Mouse (Mus musculus) splenic B cell, adult 2 months (primary cell): ENCODE results near the gene Olfr466.

Source experiments
- DNase-seq: peaks from one replicate; pipeline ENCODE4 v3.0.0-alpha.2; 2011; ENCODE audit warnings: low read depth, low spot score
- H3K27me3 ChIP-seq: 2 replicates; pipeline ENCODE4 v1.6.1; 2012; ENCODE audit warnings: mild to moderate bottlenecking, low read length, moderate library complexity, mixed read lengths; ENCODE audit not compliant: control insufficient read depth, poor library complexity, insufficient read depth, severe bottlenecking
- H3K36me3 ChIP-seq: 2 replicates; pipeline ENCODE4 v1.6.1; 2012; ENCODE audit warnings: mild to moderate bottlenecking, low read length, moderate library complexity, mixed read lengths; ENCODE audit not compliant: control insufficient read depth, poor library complexity, insufficient read depth, severe bottlenecking

The Olfr466 gene

GRCm38 (mm10) chr13:65149940-65150339 is at the start of gene Olfr466:
Gene Olfr466 (plus strand): TSS chr13:65150240.
- H3K36me3 ChIP-seq: no peaks in the 10 kb centered on the region
- H3K27me3 ChIP-seq: no peaks in the 10 kb centered on the region
- no peak for DNase-seq

GRCm38 (mm10) chr13:65100678-65101077 is 49.4 kb upstream of the Olfr466 start:
- H3K36me3 ChIP-seq: no peaks in the 10 kb centered on the region
- no peak for DNase-seq
- no peaks in the 10 kb centered on the region for H3K27me3 ChIP-seq

- no peaks in the 10 kb centered on the region for H3K27me3 ChIP-seq
- DNase-seq: peak; percentile 22
- H3K36me3 ChIP-seq: peaks cover 3% of the 10 kb centered on the region; the same call in 1 of the 2 replicates
These were observed 48.8 kb upstream of the Olfr466 start for GRCm38 (mm10) chr13:65101232-65101631.

GRCm38 (mm10) chr13:65111961-65112360 is 38.1 kb upstream of the Olfr466 start:
- Histone ChIP-seq H3K27me3 (no peaks in the 10 kb centered on the region), H3K36me3 (no peaks in the 10 kb centered on the region)
- peak; percentile 69 for DNase-seq

- peak; percentile 86 for DNase-seq
- Histone ChIP-seq H3K36me3 (no peaks in the 10 kb centered on the region), H3K27me3 (no peaks in the 10 kb centered on the region)
These were observed 37.5 kb upstream of the Olfr466 start, which contains the start of gene Mfsd14b for GRCm38 (mm10) chr13:65112459-65113110. Gene Mfsd14b (minus strand): TSS chr13:65112975.

- no peak for DNase-seq
- Histone ChIP-seq H3K27me3 (no peaks in the 10 kb centered on the region), H3K36me3 (no peaks in the 10 kb centered on the region)
These were observed 36.8 kb upstream of the Olfr466 start for GRCm38 (mm10) chr13:65113239-65113638.

- Histone ChIP-seq H3K27me3 (no peaks in the 10 kb centered on the region), H3K36me3 (no peaks in the 10 kb centered on the region)
- no peak for DNase-seq
These were observed 29.1 kb upstream of the Olfr466 start for GRCm38 (mm10) chr13:65120984-65121383.

- DNase-seq: no peak
These were observed 27.9 kb upstream of the Olfr466 start for GRCm38 (mm10) chr13:65122111-65122510.

GRCm38 (mm10) chr13:65127063-65127847 is 22.8 kb upstream of the Olfr466 start:
- DNase-seq: peak; percentile 36
- H3K36me3 ChIP-seq: no peaks in the 10 kb centered on the region
- H3K27me3 ChIP-seq: no peaks in the 10 kb centered on the region

More at GRCm38 (mm10) chr13:65122111-65122510, 27.9 kb upstream of the Olfr466 start:
- no peaks in the 10 kb centered on the region for H3K27me3 ChIP-seq
- H3K36me3 ChIP-seq: no peaks in the 10 kb centered on the region

- no peaks in the 10 kb centered on the region for H3K27me3 ChIP-seq
- H3K36me3 ChIP-seq: no peaks in the 10 kb centered on the region
- no peak for DNase-seq
These were observed 12.3 kb upstream of the Olfr466 start, which contains the start of gene Olfr465-ps1 for GRCm38 (mm10) chr13:65137789-65138188. Gene Olfr465-ps1 (plus strand): TSS chr13:65138089.

GRCm38 (mm10) chr13:65174102-65174501 is 24.1 kb downstream of the Olfr466 start:
- no peak for DNase-seq
- H3K27me3 ChIP-seq: no peaks in the 10 kb centered on the region
- H3K36me3 ChIP-seq: no peaks in the 10 kb centered on the region

GRCm38 (mm10) chr13:65175734-65176471 is 25.9 kb downstream of the Olfr466 start:
- no peaks in the 10 kb centered on the region for H3K27me3 ChIP-seq
- DNase-seq: peak; percentile 57

GRCm38 (mm10) chr13:65176472-65177091 is 26.5 kb downstream of the Olfr466 start:
- DNase-seq: no peak
- no peaks in the 10 kb centered on the region for H3K36me3 ChIP-seq
- no peaks in the 10 kb centered on the region for H3K27me3 ChIP-seq

More at GRCm38 (mm10) chr13:65175734-65176471, 25.9 kb downstream of the Olfr466 start:
- no peaks in the 10 kb centered on the region for H3K36me3 ChIP-seq

GRCm38 (mm10) chr13:65200667-65201066 is 50.6 kb downstream of the Olfr466 start:
- Histone ChIP-seq H3K36me3 (no peaks in the 10 kb centered on the region), H3K27me3 (no peaks in the 10 kb centered on the region)
- DNase-seq: no peak
